Mouse (Mus musculus) bone marrow, adult 2 months (tissue): Measurements from ENCODE around the gene Rab26.

ENCODE experiments used
- CTCF ChIP-seq: fragments of 200-500 bp; IDR thresholded peaks from 2 replicates; pipeline ENCODE4 v1.5.1; 2011; ENCODE audit warnings: low read length, control low read depth; ENCODE audit not compliant: control insufficient read depth, insufficient read depth
- POLR2A ChIP-seq: fragments of 200-500 bp; IDR thresholded peaks from 2 replicates; pipeline ENCODE4 v1.6.1; 2011; ENCODE audit warnings: low read depth, mild to moderate bottlenecking, control low read depth, low read length, borderline replicate concordance; ENCODE audit not compliant: control insufficient read depth

DNA sequence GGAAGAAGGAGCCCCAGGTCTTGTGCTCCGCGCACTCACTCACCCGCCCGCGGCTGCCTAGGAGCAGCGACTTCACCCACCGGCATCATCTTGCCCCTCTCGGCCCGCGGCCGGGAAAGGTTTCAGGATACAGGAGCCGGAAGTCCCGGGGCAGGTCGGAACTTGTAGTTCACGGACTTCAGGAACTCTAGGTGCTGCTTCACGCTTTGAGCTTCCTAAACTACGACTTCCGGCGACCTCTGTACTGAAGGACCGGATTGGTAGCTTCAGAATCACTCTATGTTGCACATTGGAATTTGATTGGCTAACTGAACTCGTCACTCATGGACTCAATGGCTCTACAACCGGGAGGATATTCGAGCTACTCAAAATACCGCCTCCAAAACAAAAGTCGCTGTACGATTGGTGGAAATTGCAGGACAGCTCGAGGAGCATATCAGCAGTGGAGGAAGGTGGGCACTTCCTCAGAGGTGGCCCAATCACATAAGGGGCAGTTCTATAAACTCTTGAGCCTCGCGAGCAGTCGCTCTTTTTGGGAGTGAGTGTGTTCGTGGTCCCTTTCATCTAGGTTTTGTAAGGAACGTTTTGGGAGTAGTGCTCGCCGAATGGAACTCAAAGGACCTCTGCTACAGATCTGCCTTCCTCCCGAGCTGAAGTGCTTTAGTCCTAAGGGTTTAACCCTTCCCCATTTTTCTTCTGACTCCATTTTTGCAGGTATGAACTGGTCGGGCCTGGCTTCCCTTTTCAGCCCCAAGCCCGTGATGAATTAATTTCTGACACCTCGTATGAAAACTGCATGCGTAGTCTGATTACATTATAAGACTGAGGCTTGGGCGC is 6.1 kb downstream of the Rab26 start, which contains the start of gene Traf7:
- TF ChIP-seq CTCF: no peak
- TF ChIP-seq POLR2A: peak; percentile 63; the same call in 1 of the 2 replicates
